20 mouse cellular contexts compared by ENCODE assay signal in genomic region chr2:34187366-34187765, GRCm38 (mm10).
"Had no signal": no experiment of that assay in that cellular context is flagged by ENCODE, and none has a peak within 500 bp of the region (broad histone marks: within the 10 kb centered on the region; RNA-seq: fewer than 3 reads in every experiment).

No protein-coding gene starts in this region.

- H3K4me1 ChIP-seq: liver, embryonic 12.5 days; lung, embryonic 15.5 days; midbrain, embryonic 10.5 days had no signal

- DNase-seq: lung, adult 2 months; lung, postnatal 10 days; lung, postnatal 4 days; retina, postnatal 1 day; right cerebral cortex, adult 18-20 months; right cerebral cortex, postnatal 25 days; right cerebral cortex, postnatal 4 days; spleen, adult 18-20 months; thymus, adult 18-20 months; thymus, postnatal 14 days; thymus, postnatal 36 days had no signal

- H3K4me2 ChIP-seq: liver, embryonic 12.5 days; lung, embryonic 15.5 days; midbrain, embryonic 13.5 days; midbrain, embryonic 15.5 days; neural tube, embryonic 13.5 days; neural tube, embryonic 15.5 days had no signal

- H3K9me3 ChIP-seq: liver, embryonic 12.5 days; lung, embryonic 15.5 days; midbrain, embryonic 10.5 days; midbrain, embryonic 13.5 days; midbrain, embryonic 15.5 days; neural tube, embryonic 13.5 days; neural tube, embryonic 15.5 days had no signal

- H3K27ac ChIP-seq: liver, embryonic 12.5 days; liver, embryonic 14.5 days; lung, embryonic 15.5 days; midbrain, embryonic 10.5 days; midbrain, embryonic 13.5 days; midbrain, embryonic 15.5 days; neural tube, embryonic 13.5 days; neural tube, embryonic 15.5 days had no signal

- H3K27me3 ChIP-seq: liver, embryonic 12.5 days; lung, embryonic 15.5 days; midbrain, embryonic 13.5 days; midbrain, embryonic 15.5 days; neural tube, embryonic 13.5 days; neural tube, embryonic 15.5 days had no signal

- ATAC-seq: liver, embryonic 12.5 days; midbrain, embryonic 13.5 days; midbrain, embryonic 15.5 days had no signal

- H3K9ac ChIP-seq: liver, embryonic 12.5 days; liver, embryonic 14.5 days; lung, embryonic 15.5 days; midbrain, embryonic 13.5 days; midbrain, embryonic 15.5 days; neural tube, embryonic 13.5 days; neural tube, embryonic 15.5 days had no signal

- H3K4me3 ChIP-seq: liver, embryonic 12.5 days; lung, embryonic 15.5 days; midbrain, embryonic 10.5 days; midbrain, embryonic 13.5 days; midbrain, embryonic 15.5 days; myocyte; neural tube, embryonic 13.5 days; neural tube, embryonic 15.5 days had no signal

- H3K36me3 ChIP-seq: lung, embryonic 15.5 days; midbrain, embryonic 15.5 days had no signal
